Mouse (Mus musculus): ENCODE measurements at regions not wholly inside any gene's neighbourhood (a gene's known extent, or its start where the extent isn't known, plus 50 kb on each side); places are given as distances from the start of the nearest gene placed in this dataset.

DNA sequence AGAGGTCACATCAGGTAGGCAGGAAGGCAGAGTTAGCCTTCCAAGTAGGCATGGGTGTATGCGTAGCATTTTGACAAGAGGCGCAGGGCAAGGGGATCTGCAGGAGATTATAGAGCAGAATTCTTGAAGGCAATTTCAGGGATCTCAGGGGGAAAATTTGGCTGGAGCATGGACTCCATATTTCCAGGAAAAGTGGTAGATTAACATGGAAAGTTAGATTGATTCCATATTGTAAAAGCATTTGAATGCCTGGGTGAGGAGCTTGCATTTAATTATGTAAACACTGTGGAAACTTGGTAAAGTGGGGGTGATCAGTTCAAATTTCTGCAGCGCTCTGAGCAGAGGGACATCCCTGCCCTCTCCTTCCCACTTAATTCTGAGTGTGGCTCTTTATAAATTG is 146.7 kb downstream of the Pax3 start:
- no peak for DNase-seq (ENCODE audit: low spot score in 2 of 2)

DNA sequence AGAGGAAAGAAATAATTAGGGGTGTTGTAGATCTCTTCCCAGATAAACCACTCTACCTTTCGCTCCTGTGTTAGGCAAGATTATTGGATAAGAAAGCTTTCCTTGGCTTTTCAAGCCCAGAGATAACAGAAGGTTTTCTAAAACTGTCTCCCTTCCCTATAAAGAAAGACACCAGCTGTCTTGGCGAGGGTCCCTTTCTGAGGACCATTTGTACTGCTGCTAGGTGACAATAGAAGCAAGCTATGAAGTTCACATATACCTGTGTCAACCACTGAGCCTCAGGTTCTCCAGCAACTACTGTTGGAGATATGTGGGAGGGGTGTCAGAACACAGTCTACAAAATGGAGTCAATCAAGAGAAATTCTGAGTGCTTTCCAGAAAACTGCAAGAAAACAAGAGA is 164.6 kb downstream of the Pax3 start:
- peak; percentile 2 to 4 for DNase-seq (ENCODE audit: low spot score in 2 of 2)

DNA sequence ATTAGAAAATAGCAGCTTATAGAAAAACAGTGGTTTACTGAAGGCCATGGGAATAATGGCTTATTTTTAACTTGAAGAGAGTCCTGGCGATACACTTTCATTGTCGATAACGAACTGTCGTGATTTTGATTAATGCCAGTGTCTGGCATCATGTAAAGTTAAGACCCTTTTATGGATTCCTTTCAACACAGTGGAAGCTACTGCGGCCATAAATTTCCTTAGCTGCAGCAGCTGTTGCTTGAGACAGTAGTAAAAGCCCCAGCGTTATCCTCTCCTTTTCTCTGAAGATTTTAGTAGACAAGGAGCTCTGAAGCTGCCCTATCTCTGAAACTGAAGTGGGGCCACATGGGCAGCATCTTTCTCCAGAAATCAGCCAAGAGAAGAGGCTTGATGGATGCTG is 175.2 kb downstream of the Pax3 start:
- DNase-seq (ENCODE audit: low spot score in 2 of 2): no peak

DNA sequence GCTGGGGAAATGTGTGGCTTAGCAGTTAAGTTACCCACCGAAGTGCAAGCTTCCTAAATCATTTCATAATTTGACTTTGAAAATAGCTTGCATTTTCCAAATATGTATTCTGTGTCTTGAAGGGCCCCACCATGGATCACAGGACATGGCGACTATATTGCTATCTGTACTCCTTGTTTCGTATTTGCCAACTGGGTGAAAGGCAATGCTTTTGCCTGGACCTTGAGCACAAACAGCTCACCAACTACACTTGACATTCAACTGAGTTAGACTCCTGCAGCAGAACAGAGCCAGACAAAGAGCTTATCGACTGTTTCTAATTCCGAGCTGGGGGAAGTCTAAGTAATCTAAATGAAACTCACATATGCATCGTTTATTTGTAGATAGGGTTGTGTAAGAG is 175.9 kb downstream of the Pax3 start:
- DNase-seq (ENCODE audit: low spot score in 2 of 2): no peak

DNA sequence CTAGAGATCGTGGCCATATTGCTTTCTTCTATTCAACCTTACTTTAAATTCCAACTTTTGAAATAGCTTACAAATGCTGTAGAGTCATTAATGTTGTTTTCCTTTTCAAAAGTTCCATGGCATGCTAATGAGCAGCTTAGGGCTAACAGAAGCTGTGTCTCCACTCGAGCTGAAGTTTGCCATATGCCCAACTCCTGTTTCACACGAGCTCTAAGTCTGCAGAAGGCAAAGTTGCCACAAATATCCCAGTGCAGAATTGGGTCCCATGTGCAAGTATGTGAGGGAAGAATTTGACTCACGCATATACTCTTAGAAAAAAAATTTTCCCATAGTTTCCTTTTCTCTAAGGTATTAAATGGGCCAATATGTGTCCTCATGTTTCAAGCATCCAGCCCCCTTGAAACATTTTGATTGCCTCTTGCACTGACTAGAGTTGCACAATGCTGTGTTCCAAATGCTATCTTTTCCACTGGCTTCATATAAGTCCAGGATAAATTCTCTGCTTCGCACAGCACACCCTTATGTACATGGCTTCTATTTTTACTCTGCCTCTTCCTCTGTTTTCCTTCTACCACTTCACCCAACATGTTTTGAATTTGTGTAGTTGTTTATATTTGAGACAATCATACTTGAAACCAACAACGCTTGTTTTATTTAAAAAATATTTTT is 178.9 kb downstream of the Pax3 start:
- peak; percentile 7 to 8 for DNase-seq (ENCODE audit: low spot score in 2 of 2)

DNA sequence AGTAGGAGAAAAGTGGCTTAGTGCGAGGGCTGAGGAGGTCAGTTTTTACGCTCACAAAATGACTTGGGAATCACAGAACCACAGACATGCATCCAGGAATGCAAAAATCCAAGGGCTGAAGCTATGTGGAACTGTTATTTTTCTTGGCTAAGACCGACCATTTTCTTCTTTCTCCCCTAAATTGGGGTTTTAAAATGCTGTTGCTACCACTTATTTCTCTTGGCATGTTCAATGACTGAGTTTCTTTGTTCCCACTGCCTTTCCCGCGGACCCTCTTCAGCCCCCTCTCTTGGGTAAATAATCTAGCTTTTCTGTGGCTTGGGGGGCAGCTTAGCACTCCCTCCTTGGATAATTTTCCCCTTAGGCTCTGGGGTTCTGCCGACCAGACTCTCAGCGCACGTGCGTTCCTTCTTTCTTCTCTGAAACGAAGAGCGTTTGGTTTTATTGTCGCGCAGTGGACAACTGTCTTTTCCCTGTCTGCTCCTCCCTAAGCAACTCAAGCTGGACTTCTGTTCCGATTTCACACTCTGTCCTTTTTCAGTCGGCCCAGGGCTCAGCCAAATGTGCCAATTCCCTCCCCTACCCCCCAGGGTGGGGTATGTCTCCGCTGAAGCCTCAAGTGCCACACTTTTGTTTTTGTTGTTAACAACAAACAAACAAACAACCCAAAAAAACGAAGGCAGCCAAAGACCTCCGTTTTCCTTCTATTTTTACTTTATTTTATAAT is 180.2 kb downstream of the Pax3 start:
- DNase-seq (ENCODE audit: low spot score in 2 of 2): no peak

DNA sequence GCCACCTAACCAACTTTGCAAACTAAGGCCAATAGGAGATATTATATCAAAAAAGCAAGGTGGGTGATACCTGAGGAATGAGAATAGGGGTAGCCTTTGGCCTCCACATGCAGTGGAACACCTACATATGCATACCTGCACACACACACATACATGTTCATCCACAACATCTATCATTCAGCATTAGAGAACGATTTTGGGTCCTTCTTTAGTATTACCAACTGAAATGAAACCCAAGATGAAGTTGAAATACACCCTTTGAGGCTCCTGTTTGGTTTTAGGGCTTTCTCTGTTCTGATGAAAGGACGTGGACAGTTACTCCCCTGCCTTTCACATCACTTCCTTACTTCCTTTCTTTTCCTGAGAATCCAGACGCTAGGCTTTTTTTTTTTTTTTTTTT is 180.9 kb downstream of the Pax3 start:
- no peak for DNase-seq (ENCODE audit: low spot score in 2 of 2)

DNA sequence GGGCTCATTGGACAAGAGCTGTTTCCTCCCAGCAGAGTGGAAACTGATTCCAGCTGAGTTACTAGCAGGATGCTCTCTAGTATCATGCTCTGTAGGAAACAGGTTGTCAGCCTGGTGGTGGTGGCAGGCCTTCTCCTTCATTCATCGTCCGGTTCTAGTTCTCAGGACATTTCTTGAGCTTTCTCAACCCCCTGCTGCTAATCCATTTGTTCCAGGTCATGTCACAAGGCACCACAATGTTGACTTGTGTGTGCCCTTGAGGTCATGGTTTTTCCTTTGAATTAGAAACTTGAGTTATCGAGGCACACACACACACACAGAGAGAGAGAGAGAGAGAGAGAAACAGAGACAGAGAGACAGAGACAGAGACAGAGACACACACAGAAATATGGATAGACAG is 183.5 kb downstream of the Pax3 start:
- DNase-seq (ENCODE audit: low spot score in 2 of 2): no peak

DNA sequence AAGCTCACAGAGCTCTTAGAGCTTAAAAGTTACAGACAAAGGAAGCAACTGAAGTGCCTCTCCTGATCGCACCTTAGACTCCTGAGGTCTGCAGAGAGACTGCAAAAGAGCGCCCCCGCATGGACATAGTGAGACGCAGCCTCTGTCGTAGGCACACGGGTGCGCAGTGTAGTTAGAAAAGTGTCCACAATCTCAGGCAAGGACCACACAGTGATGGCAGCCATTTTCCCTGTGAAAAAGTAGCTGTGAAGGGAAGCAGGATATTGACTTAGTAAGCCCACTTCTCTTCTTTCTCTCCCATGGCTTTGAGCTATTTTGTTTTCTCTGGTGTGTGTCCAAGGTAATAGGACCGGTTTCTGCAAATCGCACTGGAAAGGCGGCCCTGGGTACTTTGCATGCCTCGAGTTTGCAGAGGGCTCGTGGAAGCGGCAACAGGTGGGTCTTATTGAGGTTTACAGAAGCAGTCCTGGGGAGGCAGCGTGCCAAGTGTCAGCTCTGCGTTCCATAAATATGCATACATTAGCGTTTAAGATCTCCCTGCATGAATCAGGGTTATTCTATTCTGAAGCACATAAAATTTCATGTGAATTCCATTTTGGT is 188.0 kb downstream of the Pax3 start:
- no peak for DNase-seq (ENCODE audit: low spot score in 2 of 2)

DNA sequence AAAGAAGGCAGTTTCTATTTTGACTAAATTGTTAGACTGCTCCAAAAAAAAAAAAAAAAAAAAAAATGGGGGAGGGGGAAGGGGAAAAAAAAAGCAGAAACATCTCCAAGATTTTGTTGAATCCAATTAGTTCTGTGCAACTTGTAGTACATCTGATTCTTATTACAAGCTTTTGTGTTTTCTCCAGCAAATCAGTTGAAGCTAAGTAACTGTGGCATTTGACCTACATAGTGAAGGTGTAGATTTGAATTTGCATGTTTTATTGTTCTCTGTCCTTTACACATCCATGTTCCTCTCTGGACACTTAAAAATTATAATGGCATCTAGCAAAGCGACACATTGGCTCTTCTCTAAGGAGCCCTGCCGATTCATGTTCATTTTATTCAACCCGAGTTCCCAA is 192.6 kb downstream of the Pax3 start:
- DNase-seq (ENCODE audit: low spot score in 2 of 2): no peak

DNA sequence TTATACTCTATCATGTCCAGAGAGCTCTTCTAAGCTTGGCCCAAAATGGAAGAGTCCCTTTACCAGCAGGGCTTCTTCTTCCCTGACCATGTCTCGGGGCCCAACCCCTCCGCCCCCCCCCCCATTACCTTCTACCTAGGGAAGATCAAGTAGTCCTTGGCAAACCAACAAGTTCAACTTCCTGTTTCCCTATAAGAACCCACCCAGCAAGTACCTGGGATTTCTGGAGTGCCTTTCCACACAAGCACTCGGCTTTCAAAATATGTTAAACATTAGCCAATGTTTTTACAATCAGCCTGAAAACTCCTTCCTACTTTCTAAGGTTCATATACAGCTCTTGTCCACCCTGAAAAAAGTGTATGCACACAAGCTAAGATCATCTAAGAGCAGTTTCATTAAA is 198.2 kb downstream of the Pax3 start:
- DNase-seq (ENCODE audit: low spot score in 2 of 2): no peak

DNA sequence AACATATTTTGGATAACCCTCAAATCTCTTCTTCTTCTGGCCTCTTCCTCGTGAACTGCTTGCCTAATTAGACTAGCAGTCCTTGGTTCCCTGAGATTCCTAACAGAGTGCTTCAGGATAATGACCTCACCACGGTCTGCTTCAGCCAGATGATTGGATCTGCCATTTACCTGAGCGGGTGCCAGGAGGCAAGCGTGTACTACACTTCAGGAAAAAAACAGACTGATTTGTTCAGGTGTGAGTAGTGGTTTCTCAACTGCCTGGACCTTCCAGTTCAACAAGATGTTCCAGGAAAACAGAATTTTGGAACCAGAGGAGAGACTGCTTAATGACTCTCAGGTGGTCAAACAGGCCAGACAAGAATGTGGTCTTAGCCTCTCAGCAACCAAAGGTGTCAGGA is 215.4 kb downstream of the Pax3 start:
- DNase-seq (ENCODE audit: low spot score in 2 of 2): no peak

DNA sequence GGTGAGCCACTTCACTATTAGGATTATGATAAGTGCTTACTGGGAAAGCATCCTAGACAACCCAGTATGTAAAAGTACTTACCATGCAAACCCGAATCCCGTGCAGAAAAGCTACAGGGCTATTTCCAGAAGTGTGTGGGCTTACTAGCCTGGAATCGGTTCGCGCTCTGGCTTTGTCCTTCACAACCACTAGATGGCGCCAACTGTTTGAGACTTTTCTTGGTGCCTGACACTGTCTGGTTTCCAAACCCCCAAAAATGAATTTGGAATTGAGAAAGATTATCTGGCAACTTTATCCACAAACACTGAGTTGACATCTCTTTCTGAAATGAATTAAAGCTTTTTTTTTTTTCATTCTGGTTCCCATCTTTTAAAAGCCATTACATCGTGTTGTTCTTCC is 218.2 kb downstream of the Pax3 start:
- DNase-seq (ENCODE audit: low spot score in 2 of 2): peak; percentile 50 to 82

DNA sequence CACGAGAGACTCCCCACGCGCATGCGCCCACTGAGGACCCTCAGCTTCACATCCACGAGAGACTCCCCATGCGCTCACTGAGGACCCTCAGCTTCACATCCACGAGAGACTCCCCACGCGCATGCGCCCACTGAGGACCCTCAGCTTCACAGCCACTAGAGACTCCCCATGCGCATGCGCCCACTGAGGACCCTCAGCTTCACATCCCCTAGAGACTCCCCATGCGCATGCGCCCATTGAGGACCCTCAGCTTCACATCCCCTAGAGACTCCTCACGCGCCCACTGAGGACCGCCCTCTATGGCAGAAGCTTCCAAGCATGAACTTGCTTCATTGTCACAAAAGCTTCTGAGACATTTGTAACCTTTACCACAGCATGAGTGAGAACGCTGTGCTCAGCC is 221.0 kb downstream of the Pax3 start:
- no peak for DNase-seq (ENCODE audit: low spot score in 2 of 2)

DNA sequence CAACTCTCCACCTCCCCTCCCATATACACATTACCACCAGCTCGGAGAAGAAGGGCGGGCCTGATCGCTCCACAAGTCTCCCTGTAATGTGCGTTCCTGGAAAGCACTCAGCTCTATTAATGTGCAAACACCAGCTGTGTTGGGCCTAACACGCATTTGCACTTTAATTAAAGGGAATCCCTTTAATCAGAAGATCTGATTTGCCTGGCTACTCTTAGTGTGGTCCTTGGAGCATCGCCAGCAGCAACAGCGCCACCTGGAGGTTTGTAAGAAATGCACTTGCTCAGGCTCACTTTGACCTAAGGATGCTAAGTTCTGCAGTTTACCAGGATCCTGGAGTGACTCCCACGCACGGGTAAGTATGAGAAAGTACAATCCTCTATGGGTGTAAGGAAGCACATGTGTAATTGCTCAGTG is 224.6 kb downstream of the Pax3 start:
- peak; percentile 17 to 49 for DNase-seq (ENCODE audit: low spot score in 2 of 2)

DNA sequence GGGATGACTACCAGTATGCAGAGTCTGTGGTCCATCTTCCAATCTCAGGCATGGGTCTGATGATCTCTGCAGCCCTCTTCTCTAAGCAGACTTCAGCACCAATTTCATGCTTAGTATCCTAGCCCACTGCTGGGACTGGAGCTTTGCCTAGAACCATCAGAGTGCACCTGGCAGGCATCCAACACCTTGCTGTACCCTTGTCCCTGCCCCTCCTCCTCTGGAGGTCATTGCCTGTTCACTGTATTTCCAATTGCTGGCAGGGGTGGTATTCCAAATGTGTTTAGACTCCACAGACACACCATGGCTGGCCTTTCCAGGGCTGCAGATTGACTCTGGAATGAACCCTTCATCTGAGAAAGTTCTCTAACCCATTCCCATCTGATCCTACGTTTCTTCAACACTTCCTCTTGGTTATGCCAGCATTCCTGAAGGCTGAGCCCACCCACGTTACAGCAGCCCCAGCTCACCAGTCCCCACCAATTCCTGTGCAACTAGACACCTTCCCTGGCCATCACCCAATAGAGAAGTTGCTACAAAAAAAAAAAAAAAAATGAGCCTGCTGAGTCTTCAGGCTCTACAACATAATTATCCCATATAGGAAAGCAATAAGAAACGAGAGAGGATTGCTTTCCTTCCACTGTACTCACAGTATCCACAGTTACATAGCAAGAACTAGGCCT is 232.1 kb downstream of the Pax3 start:
- DNase-seq (ENCODE audit: low spot score in 2 of 2): no peak

DNA sequence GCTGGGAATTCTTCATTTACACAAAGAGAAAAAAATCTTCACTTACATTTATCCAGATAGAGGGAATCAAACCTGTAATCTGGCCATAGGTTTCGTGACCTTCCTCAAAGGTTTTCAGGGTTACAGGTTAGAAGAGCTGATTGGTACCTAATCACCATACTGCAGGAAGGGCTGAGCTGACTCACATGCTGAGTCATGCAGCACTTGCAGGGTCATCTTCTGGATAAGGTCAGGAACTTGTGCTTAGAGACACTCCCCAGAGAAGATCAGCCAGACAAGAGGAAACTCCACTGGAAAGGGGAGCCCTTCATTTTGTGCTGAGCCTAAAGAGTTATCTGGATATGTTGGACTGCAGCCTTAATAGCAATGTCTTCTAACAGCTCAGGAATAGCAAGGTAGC is 237.6 kb downstream of the Pax3 start:
- DNase-seq (ENCODE audit: low spot score in 2 of 2): no peak

DNA sequence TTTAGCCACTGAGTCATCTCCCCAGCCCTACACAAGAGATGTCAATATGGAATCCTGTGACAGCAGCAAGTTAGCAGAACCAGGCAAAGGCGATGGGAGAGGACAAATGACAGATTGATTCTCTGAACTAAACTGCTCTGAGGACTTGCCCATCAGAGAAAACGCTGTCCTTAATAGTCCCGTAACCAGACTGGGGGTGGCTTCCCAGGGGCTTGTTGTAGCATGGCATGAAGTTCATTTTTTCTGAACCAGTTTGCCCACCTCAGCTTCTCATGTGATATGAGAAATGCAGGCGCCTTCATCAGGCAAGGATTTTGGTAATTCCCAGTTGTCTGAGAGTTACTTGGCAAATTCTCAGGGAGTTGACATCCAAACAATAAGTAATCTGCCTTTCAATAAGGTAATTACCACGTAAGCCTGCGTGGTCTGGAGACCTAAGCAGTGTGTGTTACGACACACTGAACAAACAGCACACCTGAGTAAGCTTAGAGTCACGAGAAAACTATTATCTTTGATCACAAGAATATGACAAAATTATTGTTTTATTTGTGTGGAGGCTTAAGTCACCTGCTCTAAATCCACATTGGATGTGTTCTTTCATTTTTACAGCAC is 239.7 kb downstream of the Pax3 start:
- DNase-seq (ENCODE audit: low spot score in 2 of 2): no peak

DNA sequence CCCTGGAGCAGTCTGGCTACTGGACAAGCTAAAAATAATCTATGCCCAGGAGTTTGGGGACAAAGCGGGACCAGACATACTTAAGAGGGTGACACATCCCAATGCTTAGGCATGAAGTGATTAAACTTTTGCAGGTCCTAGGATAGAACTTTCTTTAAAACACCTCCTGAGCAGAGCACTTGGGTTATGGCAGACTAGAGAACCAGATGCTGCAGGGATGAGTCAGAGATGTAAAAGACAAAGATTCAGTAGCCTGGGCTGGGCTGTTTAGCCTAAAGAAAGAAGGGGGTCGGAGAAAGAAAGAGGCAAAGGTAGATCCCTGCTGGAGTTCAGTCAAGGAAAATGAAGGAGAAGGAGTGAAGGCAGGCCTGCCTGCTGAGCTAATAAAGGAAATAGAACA is 249.0 kb downstream of the Pax3 start:
- no peak for DNase-seq (ENCODE audit: low spot score in 2 of 2)

DNA sequence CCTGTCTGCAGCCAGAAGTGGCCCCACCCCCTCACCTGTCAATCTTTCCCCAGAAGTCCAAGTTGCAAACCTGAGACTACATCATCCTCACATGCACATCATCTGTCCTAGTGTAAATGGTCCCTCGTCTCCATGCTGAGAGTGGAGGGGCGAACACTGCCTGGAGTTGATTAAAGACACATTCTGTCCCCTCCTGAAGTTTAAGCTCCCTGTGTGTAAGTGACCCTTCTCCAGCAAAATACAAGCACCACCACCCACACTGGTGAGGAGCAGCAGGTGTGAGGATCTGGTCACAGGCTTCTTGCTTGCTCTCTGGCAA is 252.6 kb downstream of the Pax3 start:
- DNase-seq (ENCODE audit: low spot score in 2 of 2): no peak

DNA sequence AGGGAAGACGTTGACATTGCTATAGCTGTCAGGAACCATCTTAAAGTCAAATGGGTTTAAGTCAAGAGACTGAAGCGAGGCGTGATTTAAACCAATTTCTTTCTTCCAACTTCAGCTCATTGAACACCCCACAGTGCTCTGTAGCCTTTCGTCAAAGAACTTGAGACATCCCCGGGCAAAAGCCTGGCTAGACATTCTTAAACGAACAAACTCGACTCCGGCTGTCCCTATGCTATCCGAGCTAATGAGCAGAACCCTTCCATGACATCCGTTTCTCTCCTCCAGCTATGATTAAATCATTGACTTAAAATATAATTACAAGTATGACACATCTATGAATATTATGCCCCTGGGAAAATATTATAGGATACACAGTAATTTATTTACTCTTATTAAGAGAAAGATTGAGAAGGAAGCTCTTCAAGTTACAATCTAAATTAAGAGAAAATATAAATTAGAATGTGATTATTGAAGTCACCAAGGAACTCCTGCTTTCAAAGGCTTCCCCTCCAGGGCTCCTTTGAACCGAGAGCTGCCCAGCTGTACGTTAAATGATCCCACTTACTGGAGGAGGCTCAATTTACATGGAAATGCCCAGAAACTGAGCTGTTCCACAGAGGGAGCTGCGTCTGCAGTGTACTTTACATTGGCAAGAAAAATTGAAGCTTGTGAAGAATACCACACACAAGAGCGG is 253.2 kb downstream of the Pax3 start:
- no peak for DNase-seq (ENCODE audit: low spot score in 2 of 2)

DNA sequence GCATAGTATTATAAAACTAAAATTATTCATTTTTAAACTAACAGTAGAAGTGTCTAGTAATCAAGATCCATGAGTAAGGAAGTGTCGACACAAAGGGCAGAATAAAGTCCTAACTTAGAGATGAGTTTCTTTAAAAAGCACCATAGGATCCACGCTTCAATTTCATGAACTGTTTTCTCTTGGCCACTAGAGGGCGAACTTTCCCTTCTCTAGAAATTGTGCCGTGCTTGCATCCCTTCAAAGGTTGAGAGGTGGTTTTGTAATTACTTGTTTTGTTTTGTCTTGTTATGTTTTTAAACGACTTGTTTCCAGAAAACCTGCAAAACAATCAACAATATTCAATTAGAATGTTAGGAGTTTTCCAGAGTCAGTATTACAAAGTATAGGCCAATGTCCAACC is 253.8 kb downstream of the Pax3 start:
- no peak for DNase-seq (ENCODE audit: low spot score in 2 of 2)

Measured in layer of hippocampus, adult 8-10 months (tissue).